Mouse (Mus musculus) heart, postnatal 0 days (tissue): ENCODE results near the gene 3110082J24Rik.

Experiments used
- CTCF ChIP-seq: IDR thresholded peaks from 2 replicates; pipeline ENCODE4 v1.5.1; 2016; ENCODE audit warnings: antibody characterized with exemption, control low read depth, low read depth
- EP300 ChIP-seq: IDR thresholded peaks from 2 replicates; pipeline ENCODE4 v1.6.1; 2016; ENCODE audit warnings: antibody characterized with exemption, low read depth

DNA sequence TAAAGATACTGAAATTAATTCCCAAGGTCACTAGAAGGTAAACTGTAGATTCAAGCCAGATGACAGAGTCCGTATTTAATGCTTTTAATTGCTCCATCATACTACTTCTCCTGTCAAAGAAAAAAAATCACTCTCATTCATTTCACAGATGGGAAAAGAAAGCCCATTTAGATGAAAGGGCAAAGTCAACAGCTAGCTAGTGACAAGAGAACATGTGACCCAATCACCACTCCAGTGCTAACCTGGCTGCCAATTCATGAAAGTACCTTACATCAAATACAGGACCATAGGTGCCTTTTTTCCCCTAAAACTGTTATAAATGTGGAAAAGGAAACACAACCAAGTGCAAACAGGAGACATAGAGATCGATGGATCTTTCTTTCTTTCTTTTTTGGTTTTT, 47.3 kb upstream of the 3110082J24Rik start:
- TF ChIP-seq EP300 (no peak), CTCF (no peak)
